17 mouse cellular contexts compared by ENCODE assay signal in the genomic region with DNA sequence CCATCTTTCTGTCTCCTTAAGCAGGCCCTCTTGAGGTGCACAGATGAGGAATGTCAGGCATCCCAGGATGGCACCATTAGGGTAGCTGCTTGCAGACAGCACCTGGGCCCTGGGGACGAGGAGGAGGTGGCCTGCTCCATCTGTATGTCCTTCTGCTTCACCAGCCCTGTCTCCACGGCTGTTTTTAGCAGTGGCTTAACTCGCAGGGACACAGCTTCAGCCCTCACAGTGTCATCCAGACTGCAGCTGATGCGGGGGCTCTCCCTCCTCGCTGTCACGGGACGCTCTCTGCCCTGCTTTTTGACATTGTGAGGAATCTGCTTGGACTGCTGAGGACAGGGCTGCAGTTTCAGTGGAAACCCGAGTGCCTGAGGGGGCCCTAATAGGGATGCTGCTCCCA.
DNase-seq lines count a peak whose midpoint lies in the region; ATAC-seq lines count a peak whose summit lies in the region.
"Had no signal": no experiment of that assay in that cellular context is flagged by ENCODE, and none has a peak within 500 bp of the region (broad histone marks: within the 10 kb centered on the region; RNA-seq: fewer than 3 reads in every experiment).

No protein-coding gene starts in this region.

- H3K4me1 ChIP-seq in intestine, embryonic 15.5 days (replicated peaks): no peaks in the 10 kb centered on the region

- ATAC-seq in intestine, embryonic 15.5 days: no peak
- ATAC-seq: forebrain, embryonic 14.5 days had no signal

- H3K4me3 ChIP-seq in intestine, embryonic 15.5 days (replicated peaks): no peak overlapping the region
- H3K4me3 ChIP-seq: heart, adult 2 months; hindbrain, embryonic 15.5 days; myocyte had no signal

- no peak overlapping the region for H3K4me2 ChIP-seq in intestine, embryonic 15.5 days (replicated peaks)
- H3K4me2 ChIP-seq: hindbrain, embryonic 15.5 days had no signal

- H3K9me3 ChIP-seq in intestine, embryonic 15.5 days: no peaks in the 10 kb centered on the region
- H3K9me3 ChIP-seq: hindbrain, embryonic 15.5 days had no signal

- no peaks in the 10 kb centered on the region for H3K36me3 ChIP-seq in intestine, embryonic 15.5 days
- H3K36me3 ChIP-seq: hindbrain, embryonic 15.5 days had no signal

- WGBS in intestine, embryonic 15.5 days: 44% methylated on average over 8 of the region's 8 CpGs

- no peak overlapping the region for H3K9ac ChIP-seq in intestine, embryonic 15.5 days
- H3K9ac ChIP-seq: hindbrain, embryonic 15.5 days had no signal

- peak; percentile 80 for DNase-seq in heart, adult 11 months
- DNase-seq in heart, adult 8-10 months (ENCODE audit: low spot score): no peak
- DNase-seq in right cerebral cortex, adult 18-20 months: peak; percentile 56
- DNase-seq in right cerebral cortex, postnatal 4 days: no peak
- peak; percentile 19 to 37 for DNase-seq in left cerebral cortex, postnatal 36 days (ENCODE audit: low spot score in 2 of 2)
- DNase-seq in gastrocnemius, postnatal 36 days: no peak
- DNase-seq: adrenal gland, adult 2 months; heart, adult 2 months; heart, postnatal 14 days; kidney, adult 11 months; kidney, postnatal 36 days; liver; lung, adult 2 months had no signal

- no peaks in the 10 kb centered on the region for H3K27me3 ChIP-seq in intestine, embryonic 15.5 days (replicated peaks)
- H3K27me3 ChIP-seq: hindbrain, embryonic 15.5 days had no signal

- H3K27ac ChIP-seq in intestine, embryonic 15.5 days: no peak overlapping the region
- H3K27ac ChIP-seq: heart, adult 2 months; hindbrain, embryonic 15.5 days had no signal

- intact Hi-C loops in left cerebral cortex, postnatal 36 days (cut with DNase I): no loop called here
- intact Hi-C loops in gastrocnemius, postnatal 36 days (cut with DNase I): no loop called here

Comparison
In these comparisons a context has a peak if more than half of its experiments do, and no peak if none do; other contexts are left out.
1. DNase-seq: peak in heart, adult 11 months (single experiment), right cerebral cortex, adult 18-20 months (single experiment) and left cerebral cortex, postnatal 36 days (2 of 2); none in heart, adult 8-10 months (single experiment), right cerebral cortex, postnatal 4 days (single experiment) and gastrocnemius, postnatal 36 days (0 of 2).